Mouse (Mus musculus): Measurements from ENCODE around the gene Gfy. TPM values are rescaled to one million over a fixed set of nuclear protein-coding genes. Genes with fewer than 3 reads are reported as not detected.

Gfy gene
- polyA plus RNA-seq, 1 experiment = not detected

GRCm38 (mm10) chr7:45196176-45196535 lies 16.8 kb upstream of the Gfy start:
- H3K27ac ChIP-seq (ENCODE audit: insufficient read depth, low read depth, low read length) = no peak overlapping the region
- TF ChIP-seq CTCF (IDR thresholded peaks at IDR 0.05; ENCODE audit: insufficient read depth, low read depth, low read length) (no peak), POLR2A (IDR thresholded peaks at IDR 0.05; ENCODE audit: insufficient read depth, low read depth, low read length) (no peak)
- H3K4me1 ChIP-seq (ENCODE audit: control insufficient read depth, insufficient read depth, low read length) = peaks cover 8% of the 10 kb centered on the region; the same call in 1 of the 2 replicates
- WGBS = 95% methylated on average over 4 of the region's 4 CpGs
- no peak overlapping the region for H3K4me3 ChIP-seq (ENCODE audit: insufficient read depth, low read depth, low read length)

GRCm38 (mm10) chr7:45195341-45196175 lies 16.2 kb upstream of the Gfy start:
- 79% methylated on average over 13 of the region's 13 CpGs for WGBS
- no peak for TF ChIP-seq CTCF (IDR thresholded peaks at IDR 0.05; ENCODE audit: insufficient read depth, low read depth, low read length)
- TF ChIP-seq POLR2A (IDR thresholded peaks at IDR 0.05; ENCODE audit: insufficient read depth, low read depth, low read length) = no peak

GRCm38 (mm10) chr7:45193871-45194785 lies 14.8 kb upstream of the Gfy start:
- WGBS = 82% methylated on average over 17 of the region's 17 CpGs
- no peak overlapping the region for H3K4me3 ChIP-seq (ENCODE audit: insufficient read depth, low read depth, low read length)

More at GRCm38 (mm10) chr7:45195341-45196175, 16.2 kb upstream of the Gfy start:
- Histone ChIP-seq H3K27ac (ENCODE audit: insufficient read depth, low read depth, low read length) (no peak overlapping the region), H3K4me3 (ENCODE audit: insufficient read depth, low read depth, low read length) (no peak overlapping the region), H3K4me1 (ENCODE audit: control insufficient read depth, insufficient read depth, low read length) (peaks cover 8% of the 10 kb centered on the region; the same call in 1 of the 2 replicates)

GRCm38 (mm10) chr7:45193406-45193805 lies 14.0 kb upstream of the Gfy start:
- no peak overlapping the region for H3K27ac ChIP-seq (ENCODE audit: insufficient read depth, low read depth, low read length)
- WGBS = 74% methylated on average over 5 of the region's 5 CpGs
- no peak overlapping the region for H3K4me3 ChIP-seq (ENCODE audit: insufficient read depth, low read depth, low read length)
- no peak for TF ChIP-seq CTCF (IDR thresholded peaks at IDR 0.05; ENCODE audit: insufficient read depth, low read depth, low read length)
- no peak for TF ChIP-seq POLR2A (IDR thresholded peaks at IDR 0.05; ENCODE audit: insufficient read depth, low read depth, low read length)
- peaks cover 10% of the 10 kb centered on the region; the same call in 1 of the 2 replicates for H3K4me1 ChIP-seq (ENCODE audit: control insufficient read depth, insufficient read depth, low read length)

More at GRCm38 (mm10) chr7:45193871-45194785, 14.8 kb upstream of the Gfy start:
- H3K4me1 ChIP-seq (ENCODE audit: control insufficient read depth, insufficient read depth, low read length) = peaks cover 13% of the 10 kb centered on the region; the same call in 1 of the 2 replicates
- no peak for TF ChIP-seq POLR2A (IDR thresholded peaks at IDR 0.05; ENCODE audit: insufficient read depth, low read depth, low read length)
- no peak for TF ChIP-seq CTCF (IDR thresholded peaks at IDR 0.05; ENCODE audit: insufficient read depth, low read depth, low read length)
- no peak overlapping the region for H3K27ac ChIP-seq (ENCODE audit: insufficient read depth, low read depth, low read length)

GRCm38 (mm10) chr7:45192585-45193310 lies 13.4 kb upstream of the Gfy start:
- WGBS = 87% methylated on average over 7 of the region's 7 CpGs
- Histone ChIP-seq H3K27ac (ENCODE audit: insufficient read depth, low read depth, low read length) (no peak overlapping the region), H3K4me1 (ENCODE audit: control insufficient read depth, insufficient read depth, low read length) (peaks cover 10% of the 10 kb centered on the region; the same call in 1 of the 2 replicates), H3K4me3 (ENCODE audit: insufficient read depth, low read depth, low read length) (no peak overlapping the region)
- TF ChIP-seq CTCF (IDR thresholded peaks at IDR 0.05; ENCODE audit: insufficient read depth, low read depth, low read length) = no peak
- TF ChIP-seq POLR2A (IDR thresholded peaks at IDR 0.05; ENCODE audit: insufficient read depth, low read depth, low read length) = no peak

- Histone ChIP-seq H3K27ac (ENCODE audit: insufficient read depth, low read depth, low read length) (no peak overlapping the region), H3K4me1 (ENCODE audit: control insufficient read depth, insufficient read depth, low read length) (peaks cover 8% of the 10 kb centered on the region; the same call in 1 of the 2 replicates), H3K4me3 (ENCODE audit: insufficient read depth, low read depth, low read length) (no peak overlapping the region)
- TF ChIP-seq CTCF (IDR thresholded peaks at IDR 0.05; ENCODE audit: insufficient read depth, low read depth, low read length) = no peak
- no peak for TF ChIP-seq POLR2A (IDR thresholded peaks at IDR 0.05; ENCODE audit: insufficient read depth, low read depth, low read length)
- 57% methylated on average over 8 of the region's 8 CpGs for WGBS
These were observed 12.5 kb upstream of the Gfy start for GRCm38 (mm10) chr7:45191803-45192363.

- Histone ChIP-seq H3K4me3 (ENCODE audit: insufficient read depth, low read depth, low read length) (no peak overlapping the region), H3K27ac (ENCODE audit: insufficient read depth, low read depth, low read length) (no peak overlapping the region), H3K4me1 (ENCODE audit: control insufficient read depth, insufficient read depth, low read length) (0 out of 2 replicates have a peak, but pooled peaks cover 6% of the 10 kb centered on the region)
- 73% methylated on average over 2 of the region's 2 CpGs for WGBS
- TF ChIP-seq POLR2A (IDR thresholded peaks at IDR 0.05; ENCODE audit: insufficient read depth, low read depth, low read length) (no peak), CTCF (IDR thresholded peaks at IDR 0.05; ENCODE audit: insufficient read depth, low read depth, low read length) (no peak)
These were observed 11.8 kb upstream of the Gfy start for GRCm38 (mm10) chr7:45191161-45191560.

GRCm38 (mm10) chr7:45190186-45190585 lies 10.8 kb upstream of the Gfy start:
- Histone ChIP-seq H3K27ac (ENCODE audit: insufficient read depth, low read depth, low read length) (no peak overlapping the region), H3K4me3 (ENCODE audit: insufficient read depth, low read depth, low read length) (no peak overlapping the region), H3K4me1 (ENCODE audit: control insufficient read depth, insufficient read depth, low read length) (0 out of 2 replicates have a peak, but pooled peaks cover 6% of the 10 kb centered on the region)
- TF ChIP-seq CTCF (IDR thresholded peaks at IDR 0.05; ENCODE audit: insufficient read depth, low read depth, low read length) = no peak
- no peak for TF ChIP-seq POLR2A (IDR thresholded peaks at IDR 0.05; ENCODE audit: insufficient read depth, low read depth, low read length)
- WGBS = 80% methylated on average over 6 of the region's 6 CpGs
